Mouse (Mus musculus) lung, postnatal 14 days (tissue): ENCODE measurements around the gene Cnpy2.

Experiments used
- DNase-seq: peaks from one replicate; pipeline ENCODE4 v3.0.0; 2021

Gene Cnpy2

GRCm38 (mm10) chr10:128369218-128369543 lies 46.9 kb downstream of the Cnpy2 start:
- no peak for DNase-seq

- no peak for DNase-seq
These were observed 47.3 kb downstream of the Cnpy2 start for GRCm38 (mm10) chr10:128369599-128369998.

- no peak for DNase-seq
These were observed 47.8 kb downstream of the Cnpy2 start for GRCm38 (mm10) chr10:128370021-128370420.

GRCm38 (mm10) chr10:128370601-128371000 lies 48.3 kb downstream of the Cnpy2 start:
- no peak for DNase-seq

GRCm38 (mm10) chr10:128372142-128372541 lies 49.9 kb downstream of the Cnpy2 start:
- no peak for DNase-seq

GRCm38 (mm10) chr10:128372989-128373748 lies 50.9 kb downstream of the Cnpy2 start:
- no peak for DNase-seq

- DNase-seq, result no peak
These were observed 52.1 kb downstream of the Cnpy2 start for GRCm38 (mm10) chr10:128374393-128374792.

GRCm38 (mm10) chr10:128376099-128376454 lies 53.8 kb downstream of the Cnpy2 start:
- DNase-seq, result no peak

- peak; percentile 90 for DNase-seq
These were observed 54.4 kb downstream of the Cnpy2 start, which contains the start of gene Ankrd52 for GRCm38 (mm10) chr10:128376455-128377211. TSS of gene Ankrd52 (plus strand) at chr10:128377115.
